Mouse (Mus musculus): ENCODE results near the gene Eef1e1. TPM values are rescaled to one million over a fixed set of nuclear protein-coding genes. Genes with fewer than 3 reads are reported as not detected.

Gene Eef1e1
- polyA plus RNA-seq, 1 experiment = 18.3 TPM

GRCm38 (mm10) chr13:38610336-38610735 lies 48.5 kb downstream of the Eef1e1 start:
- no peak for DNase-seq
- Histone ChIP-seq H3K27me3 (ENCODE audit: control insufficient read depth, insufficient read depth, low read length) (no peaks in the 10 kb centered on the region), H3K27ac (ENCODE audit: insufficient read depth, low read length) (no peak overlapping the region), H3K4me1 (ENCODE audit: control insufficient read depth, insufficient read depth, low read length) (no peaks in the 10 kb centered on the region; the same call in 1 of the 2 replicates), H3K4me3 (replicated peaks; ENCODE audit: insufficient read depth, low read depth, low read length) (no peak overlapping the region)
- TF ChIP-seq POLR2A (IDR thresholded peaks at IDR 0.05; ENCODE audit: borderline replicate concordance, insufficient read depth, low read length) (no peak), CTCF (IDR thresholded peaks at IDR 0.05; ENCODE audit: borderline replicate concordance, insufficient read depth, low read depth, low read length) (no peak)
- WGBS = 87% methylated on average over 6 of the region's 6 CpGs

- DNase-seq = no peak
- WGBS = 91% methylated on average over 6 of the region's 6 CpGs
- no peak overlapping the region for H3K4me3 ChIP-seq (replicated peaks; ENCODE audit: insufficient read depth, low read depth, low read length)
- no peaks in the 10 kb centered on the region for H3K27me3 ChIP-seq (ENCODE audit: control insufficient read depth, insufficient read depth, low read length)
- TF ChIP-seq CTCF (IDR thresholded peaks at IDR 0.05; ENCODE audit: borderline replicate concordance, insufficient read depth, low read depth, low read length) (no peak), POLR2A (IDR thresholded peaks at IDR 0.05; ENCODE audit: borderline replicate concordance, insufficient read depth, low read length) (no peak)
- H3K27ac ChIP-seq (ENCODE audit: insufficient read depth, low read length) = no peak overlapping the region
- no peaks in the 10 kb centered on the region; the same call in 1 of the 2 replicates for H3K4me1 ChIP-seq (ENCODE audit: control insufficient read depth, insufficient read depth, low read length)
Observed at GRCm38 (mm10) chr13:38607130-38607529, 51.7 kb downstream of the Eef1e1 start.

GRCm38 (mm10) chr13:38605353-38605752 lies 53.5 kb downstream of the Eef1e1 start:
- DNase-seq = no peak
- H3K27me3 ChIP-seq (ENCODE audit: control insufficient read depth, insufficient read depth, low read length) = no peaks in the 10 kb centered on the region
- no peaks in the 10 kb centered on the region for H3K4me1 ChIP-seq (ENCODE audit: control insufficient read depth, insufficient read depth, low read length)
- H3K27ac ChIP-seq (ENCODE audit: insufficient read depth, low read length) = no peak overlapping the region
- no peak for TF ChIP-seq POLR2A (IDR thresholded peaks at IDR 0.05; ENCODE audit: borderline replicate concordance, insufficient read depth, low read length)
- TF ChIP-seq CTCF (IDR thresholded peaks at IDR 0.05; ENCODE audit: borderline replicate concordance, insufficient read depth, low read depth, low read length) = no peak
- H3K4me3 ChIP-seq (replicated peaks; ENCODE audit: insufficient read depth, low read depth, low read length) = no peak overlapping the region
- WGBS = 26% methylated on average over 6 of the region's 6 CpGs

GRCm38 (mm10) chr13:38602966-38603365 lies 55.9 kb downstream of the Eef1e1 start:
- Histone ChIP-seq H3K27me3 (ENCODE audit: control insufficient read depth, insufficient read depth, low read length) (no peaks in the 10 kb centered on the region), H3K4me3 (replicated peaks; ENCODE audit: insufficient read depth, low read depth, low read length) (no peak overlapping the region), H3K4me1 (ENCODE audit: control insufficient read depth, insufficient read depth, low read length) (no peaks in the 10 kb centered on the region), H3K27ac (ENCODE audit: insufficient read depth, low read length) (no peak overlapping the region)
- no peak for DNase-seq
- WGBS = 84% methylated on average over 13 of the region's 13 CpGs
- TF ChIP-seq CTCF (IDR thresholded peaks at IDR 0.05; ENCODE audit: borderline replicate concordance, insufficient read depth, low read depth, low read length) (no peak), POLR2A (IDR thresholded peaks at IDR 0.05; ENCODE audit: borderline replicate concordance, insufficient read depth, low read length) (no peak)

GRCm38 (mm10) chr13:38602243-38602832 lies 56.5 kb downstream of the Eef1e1 start:
- no peaks in the 10 kb centered on the region for H3K27me3 ChIP-seq (ENCODE audit: control insufficient read depth, insufficient read depth, low read length)
- WGBS = 84% methylated on average over 17 of the region's 17 CpGs
- TF ChIP-seq CTCF (IDR thresholded peaks at IDR 0.05; ENCODE audit: borderline replicate concordance, insufficient read depth, low read depth, low read length) (no peak), POLR2A (IDR thresholded peaks at IDR 0.05; ENCODE audit: borderline replicate concordance, insufficient read depth, low read length) (no peak)
- no peak for DNase-seq
- no peaks in the 10 kb centered on the region for H3K4me1 ChIP-seq (ENCODE audit: control insufficient read depth, insufficient read depth, low read length)
- no peak overlapping the region for H3K4me3 ChIP-seq (replicated peaks; ENCODE audit: insufficient read depth, low read depth, low read length)
- no peak overlapping the region for H3K27ac ChIP-seq (ENCODE audit: insufficient read depth, low read length)

- TF ChIP-seq POLR2A (IDR thresholded peaks at IDR 0.05; ENCODE audit: borderline replicate concordance, insufficient read depth, low read length) = no peak
- TF ChIP-seq CTCF (IDR thresholded peaks at IDR 0.05; ENCODE audit: borderline replicate concordance, insufficient read depth, low read depth, low read length) = no peak
- 89% methylated on average over 11 of the region's 11 CpGs for WGBS
Observed at GRCm38 (mm10) chr13:38600811-38601210, 58.0 kb downstream of the Eef1e1 start.

GRCm38 (mm10) chr13:38597076-38597475 lies 61.8 kb downstream of the Eef1e1 start:
- no peaks in the 10 kb centered on the region for H3K4me1 ChIP-seq (ENCODE audit: control insufficient read depth, insufficient read depth, low read length)
- H3K27me3 ChIP-seq (ENCODE audit: control insufficient read depth, insufficient read depth, low read length) = no peaks in the 10 kb centered on the region
- WGBS = 48% methylated on average over 3 of the region's 3 CpGs
- H3K27ac ChIP-seq (ENCODE audit: insufficient read depth, low read length) = no peak overlapping the region
- H3K4me3 ChIP-seq (replicated peaks; ENCODE audit: insufficient read depth, low read depth, low read length) = no peak overlapping the region
- no peak for TF ChIP-seq POLR2A (IDR thresholded peaks at IDR 0.05; ENCODE audit: borderline replicate concordance, insufficient read depth, low read length)
- no peak for TF ChIP-seq CTCF (IDR thresholded peaks at IDR 0.05; ENCODE audit: borderline replicate concordance, insufficient read depth, low read depth, low read length)
- DNase-seq = no peak

More at GRCm38 (mm10) chr13:38600811-38601210, 58.0 kb downstream of the Eef1e1 start:
- Histone ChIP-seq H3K27me3 (ENCODE audit: control insufficient read depth, insufficient read depth, low read length) (no peaks in the 10 kb centered on the region), H3K4me3 (replicated peaks; ENCODE audit: insufficient read depth, low read depth, low read length) (no peak overlapping the region), H3K4me1 (ENCODE audit: control insufficient read depth, insufficient read depth, low read length) (no peaks in the 10 kb centered on the region), H3K27ac (ENCODE audit: insufficient read depth, low read length) (no peak overlapping the region)
- DNase-seq = no peak

- TF ChIP-seq POLR2A (IDR thresholded peaks at IDR 0.05; ENCODE audit: borderline replicate concordance, insufficient read depth, low read length) (no peak), CTCF (IDR thresholded peaks at IDR 0.05; ENCODE audit: borderline replicate concordance, insufficient read depth, low read depth, low read length) (no peak)
- H3K27me3 ChIP-seq (ENCODE audit: control insufficient read depth, insufficient read depth, low read length) = no peaks in the 10 kb centered on the region
- H3K4me3 ChIP-seq (replicated peaks; ENCODE audit: insufficient read depth, low read depth, low read length) = no peak overlapping the region
- 86% methylated on average over 4 of the region's 4 CpGs for WGBS
- no peak overlapping the region for H3K27ac ChIP-seq (ENCODE audit: insufficient read depth, low read length)
- no peak for DNase-seq
- H3K4me1 ChIP-seq (ENCODE audit: control insufficient read depth, insufficient read depth, low read length) = no peaks in the 10 kb centered on the region
Observed at GRCm38 (mm10) chr13:38596461-38596860, 62.4 kb downstream of the Eef1e1 start.

Other genes with a start within 250 kb of the Eef1e1 start
- 38.7 and 41.8 TPM in 2 replicates for gene Txndc5, start 130.2 kb downstream of the Eef1e1 start, polyA plus RNA-seq (2012; rRNA removed)
- 11.2 and 11.3 TPM in 2 replicates for gene Bloc1s5, start 23.9 kb downstream of the Eef1e1 start, polyA plus RNA-seq (2012; rRNA removed)

Measured in cerebellum, adult 2 months (tissue).